Mouse (Mus musculus) forebrain, embryonic 13.5 days (tissue): ENCODE results near the gene Gm45140. TPM values are rescaled to one million over a fixed set of nuclear protein-coding genes. Genes with fewer than 3 reads are reported as not detected.

Source experiments
- ATAC-seq: fragments of 200-750 bp; cut with Nextera tagmentation; 2 replicates; pipeline ENCODE4 v1.8.0; 2017
- H3K27ac ChIP-seq: fragments of 300-500 bp; sonication (generic); 2 replicates; pipeline ENCODE4 v1.5.1; 2015; ENCODE audit warnings: inconsistent platforms, mild to moderate bottlenecking, moderate library complexity
- H3K27me3 ChIP-seq: fragments of 300-500 bp; sonication (generic); 2 replicates; pipeline ENCODE4 v1.6.1; 2015; ENCODE audit warnings: mild to moderate bottlenecking, inconsistent platforms
- H3K36me3 ChIP-seq: fragments of 300-500 bp; sonication (generic); 2 replicates; pipeline ENCODE4 v1.6.1; 2015; ENCODE audit warnings: mild to moderate bottlenecking, inconsistent platforms; ENCODE audit not compliant: poor library complexity, severe bottlenecking
- H3K4me1 ChIP-seq: fragments of 300-500 bp; sonication (generic); 2 replicates; pipeline ENCODE4 v1.6.1; 2015; ENCODE audit warnings: inconsistent platforms
- H3K4me2 ChIP-seq: fragments of 300-500 bp; sonication (generic); 2 replicates; pipeline ENCODE4 v1.6.1; 2015; ENCODE audit warnings: inconsistent platforms, mild to moderate bottlenecking, moderate library complexity
- H3K4me3 ChIP-seq: fragments of 300-500 bp; sonication (generic); 2 replicates; pipeline ENCODE4 v1.5.1; 2015; ENCODE audit warnings: mild to moderate bottlenecking, inconsistent platforms
- H3K9ac ChIP-seq: fragments of 300-500 bp; sonication (generic); 2 replicates; pipeline ENCODE4 v1.6.1; 2015; ENCODE audit warnings: mild to moderate bottlenecking, inconsistent platforms
- H3K9me3 ChIP-seq: fragments of 300-500 bp; sonication (generic); replicated peaks from 2 replicates; pipeline ENCODE4 v1.6.1; 2016; ENCODE audit warnings: inconsistent platforms
- WGBS: fragments of 180-500 bp; shearing (Covaris S2); methylation state at CpG from one replicate; pipeline ENCODE4 v1.1.7; 2015; 5-methylcytosine and 5-hydroxymethylcytosine counted together
- polyA plus RNA-seq: library from polyadenylated mRNA; unstranded; fragments of >200 nt; fragmentation: Nextera tagmentation; extraction: Ambion mirVana; gene quantifications from 2 replicates; pipeline ENCODE4 v1.2.1, GENCODE M21; 2015

Gene Gm45140
- 1.4 and 2.3 TPM in 2 replicates for polyA plus RNA-seq

DNA sequence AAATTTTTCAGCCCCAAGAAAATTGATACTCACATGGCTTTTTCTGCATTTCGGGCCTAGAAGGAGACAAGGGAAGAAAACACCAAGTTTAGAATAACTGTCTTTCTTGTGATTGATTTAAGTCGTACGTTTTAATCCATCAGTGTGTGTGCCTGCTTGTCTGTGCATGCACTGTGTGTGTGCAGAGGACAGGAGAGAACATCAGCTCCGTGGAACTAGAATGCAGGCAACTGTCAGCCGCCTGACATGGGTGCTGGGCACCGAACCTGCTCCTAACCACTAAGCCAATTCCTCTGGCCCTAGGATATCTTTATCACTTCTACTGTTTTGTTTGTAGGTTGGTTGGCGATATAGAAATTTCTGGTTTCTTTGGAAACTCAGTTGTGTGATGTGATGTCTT lies at the start of gene Gm45140:
Gene Gm45140 (minus strand): TSS at position 101 of the 400 bp plus-strand sequence.
- no peaks in the 10 kb centered on the region for H3K9me3 ChIP-seq
- ATAC-seq, result no peak
- H3K9ac ChIP-seq, result no peak within 1 kb of the TSS
- WGBS, result 96% methylated on average over 7 of the region's 7 CpGs
- H3K4me2 ChIP-seq, result no peak within 1 kb of the TSS
- no peak within 1 kb of the TSS for H3K27ac ChIP-seq
- no peaks in the 10 kb centered on the region for H3K27me3 ChIP-seq
- peaks cover 48% of the 10 kb centered on the region for H3K36me3 ChIP-seq
- H3K4me1 ChIP-seq, result peaks cover 20% of the 10 kb centered on the region
- H3K4me3 ChIP-seq, result no peak within 1 kb of the TSS

DNA sequence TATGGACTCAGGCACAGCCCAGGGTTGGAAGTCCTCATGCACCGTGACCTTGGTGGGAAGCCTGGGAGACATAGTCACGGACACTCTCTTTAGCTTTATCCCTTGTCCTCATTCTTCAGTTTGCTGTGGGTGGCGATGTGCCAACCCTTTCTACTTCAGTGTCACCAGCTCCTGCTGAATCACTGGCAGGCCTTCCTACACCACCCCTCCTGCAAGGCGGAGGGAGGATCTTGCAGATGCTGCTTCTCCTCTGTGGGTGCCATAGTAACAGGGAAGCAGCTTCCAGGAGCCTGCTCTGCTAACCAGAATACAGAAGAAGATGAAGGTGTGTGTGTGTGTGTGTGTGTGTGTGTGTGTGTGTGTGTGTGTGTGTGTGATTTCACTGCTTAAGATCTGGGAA lies 47.2 kb upstream of the Gm45140 start:
- Histone ChIP-seq H3K27me3 (no peaks in the 10 kb centered on the region), H3K27ac (no peak overlapping the region), H3K36me3 (no peaks in the 10 kb centered on the region), H3K4me2 (no peak overlapping the region), H3K4me1 (no peaks in the 10 kb centered on the region), H3K9me3 (no peaks in the 10 kb centered on the region), H3K4me3 (no peak overlapping the region), H3K9ac (no peak overlapping the region)
- 57% methylated on average over 4 of the region's 4 CpGs for WGBS
- no peak for ATAC-seq

DNA sequence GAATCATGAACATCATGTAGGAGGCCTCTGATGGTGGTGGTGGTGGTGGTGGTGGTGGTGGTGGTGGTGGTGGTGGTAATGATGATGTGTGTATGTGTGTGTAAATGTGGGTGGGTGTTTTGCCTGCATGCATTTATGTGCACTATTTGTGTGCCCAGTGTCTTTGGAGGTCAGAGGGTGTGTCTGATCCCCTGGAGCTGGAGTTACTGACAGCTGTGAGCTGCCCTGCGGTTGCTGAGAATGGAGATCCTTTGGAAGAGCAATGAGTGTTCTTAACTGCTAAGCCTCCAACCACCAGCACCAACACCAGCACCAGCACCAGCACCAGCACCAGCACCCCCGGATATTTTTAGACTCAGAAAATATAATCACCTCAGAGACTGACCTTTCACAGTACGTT lies 46.6 kb upstream of the Gm45140 start:
- Histone ChIP-seq H3K9ac (no peak overlapping the region), H3K4me2 (no peak overlapping the region), H3K9me3 (no peaks in the 10 kb centered on the region), H3K27ac (no peak overlapping the region), H3K27me3 (no peaks in the 10 kb centered on the region), H3K4me1 (no peaks in the 10 kb centered on the region), H3K36me3 (no peaks in the 10 kb centered on the region), H3K4me3 (no peak overlapping the region)
- WGBS, result 73% methylated on average over 3 of the region's 3 CpGs
- ATAC-seq, result no peak

DNA sequence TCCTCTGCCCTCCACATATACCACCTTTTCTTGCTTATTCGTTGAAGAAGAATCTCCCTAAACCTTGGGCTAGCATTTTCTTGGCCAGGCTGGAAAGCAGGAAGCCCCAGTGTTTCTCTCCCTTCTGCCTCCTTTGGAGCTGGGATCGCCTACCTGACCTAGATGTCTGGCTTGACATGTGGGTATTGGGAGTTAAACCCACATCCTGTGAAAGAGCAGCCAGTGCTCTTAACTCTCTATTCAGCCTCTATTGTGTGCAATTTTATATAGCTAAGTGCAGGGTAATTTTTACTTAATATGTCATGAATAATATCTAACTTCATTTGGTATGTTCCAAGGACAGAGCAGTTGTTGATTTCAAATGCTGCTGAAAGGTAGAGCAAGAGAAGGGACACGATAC lies 44.0 kb upstream of the Gm45140 start:
- no peak overlapping the region for H3K9ac ChIP-seq
- no peak for ATAC-seq

DNA sequence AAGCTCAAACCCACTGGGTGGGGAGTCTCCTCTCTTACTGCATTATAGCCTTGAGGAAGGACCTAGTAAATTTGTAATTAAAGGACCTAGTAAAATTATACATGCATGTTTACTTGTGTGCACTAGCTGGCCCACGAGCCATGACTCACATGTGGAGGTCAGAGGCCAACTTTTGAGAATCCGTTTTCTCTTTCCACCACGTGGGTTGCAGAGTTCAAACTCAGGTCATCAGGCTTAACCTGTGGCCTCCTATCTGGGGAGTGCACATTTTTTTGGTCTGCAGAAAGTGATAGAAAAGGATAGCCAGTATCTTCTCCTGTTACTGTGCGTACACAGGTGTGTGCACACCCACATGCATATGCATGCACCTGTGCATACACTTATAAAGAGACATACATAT lies 43.4 kb upstream of the Gm45140 start:
- H3K4me2 ChIP-seq, result no peak overlapping the region
- H3K27ac ChIP-seq, result no peak overlapping the region
- H3K4me1 ChIP-seq, result no peaks in the 10 kb centered on the region
- no peaks in the 10 kb centered on the region for H3K36me3 ChIP-seq
- H3K9me3 ChIP-seq, result no peaks in the 10 kb centered on the region
- H3K27me3 ChIP-seq, result no peaks in the 10 kb centered on the region
- WGBS, result 72% methylated on average over 4 of the region's 4 CpGs
- ATAC-seq, result no peak
- no peak overlapping the region for H3K9ac ChIP-seq
- no peak overlapping the region for H3K4me3 ChIP-seq

More for the DNA sequence above, 44.0 kb upstream of the Gm45140 start:
- no peaks in the 10 kb centered on the region for H3K9me3 ChIP-seq
- H3K27me3 ChIP-seq, result no peaks in the 10 kb centered on the region
- H3K27ac ChIP-seq, result no peak overlapping the region
- no peaks in the 10 kb centered on the region for H3K4me1 ChIP-seq
- H3K36me3 ChIP-seq, result no peaks in the 10 kb centered on the region
- no peak overlapping the region for H3K4me3 ChIP-seq
- WGBS, result 69% methylated on average over 3 of the region's 3 CpGs
- H3K4me2 ChIP-seq, result no peak overlapping the region

DNA sequence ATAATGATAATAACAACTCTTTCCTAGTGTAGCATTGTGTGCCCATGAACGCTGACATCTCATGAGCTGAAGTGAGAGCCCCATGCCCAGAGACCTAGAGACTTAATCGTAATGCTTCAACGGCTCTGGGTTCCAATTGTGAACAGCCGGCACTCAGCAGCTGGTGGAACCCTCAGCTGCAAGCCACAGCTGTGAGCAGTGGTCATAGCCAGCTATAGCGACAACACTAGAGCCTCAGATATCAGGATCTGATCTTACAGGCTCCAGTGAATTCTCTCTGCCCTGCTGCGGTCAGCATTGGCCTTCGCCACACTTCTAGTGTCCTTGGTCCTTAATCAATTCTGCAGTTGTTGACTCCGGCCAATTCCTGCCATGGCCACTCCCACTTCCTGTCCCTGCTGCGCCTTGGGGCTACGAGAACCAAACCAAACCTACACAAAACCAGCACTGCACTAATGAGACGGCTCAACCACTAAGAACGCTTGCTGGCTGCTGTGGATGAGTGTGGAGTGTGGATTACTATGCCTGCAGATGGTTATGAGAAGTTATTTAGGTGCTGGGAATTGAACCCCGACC lies 40.6 kb upstream of the Gm45140 start:
- Histone ChIP-seq H3K36me3 (no peaks in the 10 kb centered on the region), H3K27me3 (no peaks in the 10 kb centered on the region), H3K4me2 (no peak overlapping the region), H3K9me3 (no peaks in the 10 kb centered on the region), H3K9ac (no peak overlapping the region), H3K27ac (no peak overlapping the region), H3K4me1 (no peaks in the 10 kb centered on the region), H3K4me3 (no peak overlapping the region)
- 82% methylated on average over 13 of the region's 13 CpGs for WGBS
- ATAC-seq, result no peak

DNA sequence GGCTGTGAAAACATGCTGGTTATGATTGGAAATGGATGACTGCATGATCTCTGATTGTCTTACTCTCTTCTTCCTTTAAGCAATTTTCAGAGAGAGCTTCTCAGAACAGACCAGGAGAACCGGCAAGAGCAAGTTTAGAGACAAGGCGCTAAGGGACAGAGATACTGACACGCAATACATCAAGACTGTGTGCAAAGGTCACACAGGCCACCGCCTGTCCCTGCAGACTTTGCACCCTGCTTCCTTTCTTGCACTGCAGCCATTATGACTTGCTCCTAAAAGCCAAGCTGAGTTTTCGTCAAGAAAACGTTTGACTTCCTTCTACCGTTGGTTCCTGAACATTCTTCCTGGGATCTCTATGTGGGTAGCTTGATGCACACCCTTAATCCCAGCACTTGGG lies 40.0 kb upstream of the Gm45140 start:
- Histone ChIP-seq H3K4me2 (no peak overlapping the region), H3K27ac (no peak overlapping the region), H3K4me3 (no peak overlapping the region), H3K9me3 (no peaks in the 10 kb centered on the region), H3K4me1 (no peaks in the 10 kb centered on the region), H3K9ac (no peak overlapping the region), H3K27me3 (no peaks in the 10 kb centered on the region), H3K36me3 (no peaks in the 10 kb centered on the region)
- no peak for ATAC-seq
- 91% methylated on average over 7 of the region's 7 CpGs for WGBS

DNA sequence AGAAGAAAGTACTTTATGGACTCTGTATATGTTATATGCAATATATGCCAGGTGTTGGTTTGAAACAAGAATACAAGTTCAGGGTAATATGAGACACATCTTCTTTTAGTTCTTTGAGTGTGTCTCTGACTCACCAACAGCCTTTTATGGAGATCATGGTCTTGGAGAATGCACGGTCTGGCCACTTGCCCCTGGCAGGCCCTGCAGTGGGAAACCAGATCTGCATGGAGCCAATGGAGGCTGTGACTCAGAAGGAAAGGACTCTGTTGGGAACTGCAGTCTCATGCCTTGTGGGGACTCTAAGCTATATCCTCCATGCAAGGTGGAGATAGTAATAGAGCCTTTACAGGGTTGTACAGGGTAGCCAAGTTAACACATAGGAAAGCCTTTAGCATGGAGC lies 39.5 kb upstream of the Gm45140 start:
- Histone ChIP-seq H3K9me3 (no peaks in the 10 kb centered on the region), H3K4me1 (no peaks in the 10 kb centered on the region), H3K4me2 (no peak overlapping the region), H3K4me3 (no peak overlapping the region), H3K9ac (no peak overlapping the region), H3K27me3 (no peaks in the 10 kb centered on the region), H3K36me3 (no peaks in the 10 kb centered on the region), H3K27ac (no peak overlapping the region)
- ATAC-seq, result no peak
- 91% methylated on average over 1 of the region's 1 CpGs for WGBS

DNA sequence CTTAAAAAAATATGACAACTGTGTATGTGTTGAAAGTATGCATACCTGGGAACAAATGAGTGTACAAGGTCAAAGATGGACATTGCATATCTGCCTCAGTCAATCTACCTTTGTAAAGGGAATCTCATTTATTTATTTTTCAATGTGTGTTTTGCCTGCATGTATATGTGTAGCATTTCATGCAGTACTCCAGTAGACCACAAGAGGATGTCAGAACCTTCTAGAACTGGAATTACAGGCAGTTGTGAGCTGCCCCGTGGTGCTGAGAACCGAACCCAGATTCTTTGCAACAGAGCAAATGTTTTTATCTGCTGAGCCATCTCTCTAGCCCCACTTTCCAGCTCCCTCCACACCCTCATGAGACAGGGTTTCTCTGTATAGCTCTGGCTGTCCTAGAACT lies 38.4 kb upstream of the Gm45140 start:
- Histone ChIP-seq H3K36me3 (no peaks in the 10 kb centered on the region), H3K9ac (no peak overlapping the region), H3K4me1 (no peaks in the 10 kb centered on the region), H3K9me3 (no peaks in the 10 kb centered on the region), H3K4me3 (no peak overlapping the region), H3K27ac (no peak overlapping the region), H3K4me2 (no peak overlapping the region), H3K27me3 (no peaks in the 10 kb centered on the region)
- no peak for ATAC-seq
- 89% methylated on average over 2 of the region's 2 CpGs for WGBS

DNA sequence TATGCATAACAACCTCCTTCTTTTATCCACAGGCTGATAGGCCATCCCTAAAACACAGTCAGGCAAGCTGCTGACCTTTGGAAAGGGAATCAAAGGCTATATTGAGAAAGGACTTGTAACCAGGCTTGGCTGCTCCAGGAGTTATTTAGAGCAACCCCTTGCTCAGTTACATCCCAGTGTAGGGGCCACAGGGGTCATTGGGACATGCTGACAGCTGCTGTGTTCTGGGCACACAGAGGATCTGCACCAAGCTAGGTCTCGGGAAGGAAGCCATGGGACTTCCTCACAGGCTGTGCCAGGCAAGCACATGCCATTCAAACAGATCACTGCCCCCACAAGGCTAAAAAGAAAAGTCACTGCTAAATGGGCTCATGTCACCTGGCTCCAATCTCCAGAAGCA lies 37.5 kb upstream of the Gm45140 start:
- H3K27ac ChIP-seq, result no peak overlapping the region
- no peaks in the 10 kb centered on the region for H3K27me3 ChIP-seq
- no peak overlapping the region for H3K4me2 ChIP-seq
- H3K4me3 ChIP-seq, result no peak overlapping the region
- WGBS, result 63% methylated on average over 1 of the region's 1 CpGs
- no peaks in the 10 kb centered on the region for H3K36me3 ChIP-seq
- no peaks in the 10 kb centered on the region for H3K4me1 ChIP-seq
- ATAC-seq, result no peak
- no peaks in the 10 kb centered on the region for H3K9me3 ChIP-seq
- H3K9ac ChIP-seq, result no peak overlapping the region

DNA sequence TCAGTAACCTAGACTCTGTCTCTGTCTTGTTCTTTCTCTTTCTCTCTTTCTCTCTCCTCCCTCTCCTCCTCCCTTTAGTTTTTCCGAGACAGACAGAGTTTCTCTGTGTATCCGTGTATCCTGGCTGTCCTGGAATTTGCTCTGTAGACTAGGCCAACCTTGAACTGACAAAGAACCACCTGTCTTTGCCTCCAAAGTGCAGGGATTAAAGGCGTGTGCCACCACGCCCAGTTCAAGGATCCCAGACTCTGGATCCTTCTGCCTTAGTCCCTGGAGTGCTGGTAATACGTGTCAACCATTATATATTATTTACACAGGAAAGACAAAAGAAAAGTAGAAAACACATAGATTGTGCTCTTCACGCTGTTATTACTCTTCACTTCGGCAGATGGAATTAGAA lies 35.6 kb upstream of the Gm45140 start:
- Histone ChIP-seq H3K9ac (no peak overlapping the region), H3K4me3 (no peak overlapping the region), H3K27me3 (no peaks in the 10 kb centered on the region), H3K36me3 (no peaks in the 10 kb centered on the region), H3K27ac (no peak overlapping the region), H3K4me1 (no peaks in the 10 kb centered on the region), H3K9me3 (no peaks in the 10 kb centered on the region), H3K4me2 (no peak overlapping the region)
- WGBS, result 86% methylated on average over 7 of the region's 7 CpGs
- no peak for ATAC-seq

DNA sequence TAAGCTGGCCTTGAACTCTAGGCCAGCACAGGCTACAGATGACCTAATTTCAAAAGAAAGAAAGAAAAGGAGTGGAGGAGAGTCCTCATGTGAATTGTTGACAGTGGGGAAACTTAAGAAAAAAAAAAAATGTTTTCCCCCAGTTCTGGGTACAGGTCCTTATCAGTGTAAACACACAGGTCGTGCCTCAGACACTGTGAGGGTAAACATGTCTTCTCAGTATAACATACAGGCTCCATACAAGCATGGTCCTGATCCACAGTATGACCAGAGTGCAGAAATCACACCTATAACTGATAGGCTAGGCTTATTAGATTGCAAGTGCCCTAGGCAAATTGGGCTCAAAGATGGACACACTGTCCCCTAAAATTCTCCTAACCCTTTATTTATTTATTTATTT lies 34.8 kb upstream of the Gm45140 start:
- WGBS, result 68% methylated on average over 1 of the region's 1 CpGs
- H3K36me3 ChIP-seq, result no peaks in the 10 kb centered on the region
- H3K4me1 ChIP-seq, result no peaks in the 10 kb centered on the region

DNA sequence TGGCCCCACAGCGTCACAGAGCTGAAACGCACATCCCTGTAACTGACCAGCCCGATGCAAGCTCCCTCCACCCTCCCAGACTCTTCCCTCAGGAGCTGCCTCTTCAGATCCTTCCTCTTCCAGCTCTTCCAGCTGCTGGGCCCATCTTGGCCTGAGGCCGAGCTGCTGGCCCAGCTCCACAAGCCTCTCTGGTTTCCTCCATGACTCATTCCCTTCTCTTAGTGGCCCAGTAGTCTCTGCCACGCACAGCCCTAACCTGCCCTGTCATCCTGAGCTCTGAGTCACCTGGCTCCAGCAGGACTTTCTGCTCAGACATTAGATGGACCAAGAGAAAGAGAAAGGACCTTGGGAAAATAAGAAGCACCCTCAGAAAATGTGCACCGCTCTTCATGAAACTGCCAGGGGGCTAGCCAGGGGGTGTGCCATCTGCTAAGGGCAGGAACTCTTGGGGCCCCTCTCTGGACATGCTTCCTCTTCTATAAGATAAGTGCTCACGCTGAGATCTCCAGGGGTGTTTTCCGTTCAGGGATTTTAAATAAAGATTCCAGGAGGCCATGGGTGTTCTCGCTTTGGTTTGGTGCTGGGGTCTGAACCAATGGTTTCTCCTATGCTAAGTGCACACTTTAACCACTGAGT lies 33.4 kb upstream of the Gm45140 start:
- no peak overlapping the region for H3K4me2 ChIP-seq
- no peaks in the 10 kb centered on the region for H3K27me3 ChIP-seq
- 0 out of 2 replicates have a peak overlapping the region, but pooled peaks have one; percentile 31 for H3K9ac ChIP-seq
- no peak overlapping the region for H3K27ac ChIP-seq
- no peaks in the 10 kb centered on the region for H3K9me3 ChIP-seq
- ATAC-seq, result no peak
- no peaks in the 10 kb centered on the region for H3K36me3 ChIP-seq
- WGBS, result 79% methylated on average over 9 of the region's 9 CpGs
- H3K4me1 ChIP-seq, result no peaks in the 10 kb centered on the region
- no peak overlapping the region for H3K4me3 ChIP-seq

More for the DNA sequence above, 34.8 kb upstream of the Gm45140 start:
- Histone ChIP-seq H3K27me3 (no peaks in the 10 kb centered on the region), H3K27ac (no peak overlapping the region), H3K9me3 (no peaks in the 10 kb centered on the region), H3K4me3 (no peak overlapping the region), H3K4me2 (no peak overlapping the region), H3K9ac (no peak overlapping the region)
- no peak for ATAC-seq
